Mouse (Mus musculus): Measurements from ENCODE around the gene Olfr433. TPM values are rescaled to one million over a fixed set of nuclear protein-coding genes. Genes with fewer than 3 reads are reported as not detected.

Olfr433 gene
- total RNA-seq, 2 experiments from 2014 or later = not detected

Other genes starting within 250 kb of the Olfr433 start
- 1 to 10 TPM; 2.8 to 5.5 TPM for gene Ifi211, start 127.7 kb upstream of the Olfr433 start, total RNA-seq (2021)
- 10 to 100 TPM; 10.2 to 17.8 TPM for gene Mndal, start 98.2 kb upstream of the Olfr433 start, total RNA-seq (2021)
- 10 to 100 TPM in 1 of 2 experiments, 1 to 10 TPM in 1; 9.3 to 16.7 TPM for gene Ifi203, start 98.0 kb upstream of the Olfr433 start, total RNA-seq (2021)
- not detected for gene Ifi202b, start 58.0 kb upstream of the Olfr433 start, total RNA-seq (2021)
- gene Ifi205, start 8.9 kb upstream of the Olfr433 start, total RNA-seq (2021) = 10 to 100 TPM in 1 of 2 experiments, 1 to 10 TPM in 1; 2.6 to 16.8 TPM
- not detected for gene Olfr432, start 8.5 kb downstream of the Olfr433 start, total RNA-seq (2021)
- gene Olfr430, start 25.9 kb downstream of the Olfr433 start, total RNA-seq (2021) = not detected
- gene Olfr429, start 43.6 kb downstream of the Olfr433 start, total RNA-seq (2021) = not detected
- not detected for gene Olfr427, start 56.2 kb downstream of the Olfr433 start, total RNA-seq (2021)
- gene Olfr231, start 80.5 kb downstream of the Olfr433 start, total RNA-seq (2021) = not detected
- not detected for gene Olfr424, start 90.8 kb downstream of the Olfr433 start, total RNA-seq (2021)
- gene Olfr420, start 114.9 kb downstream of the Olfr433 start, total RNA-seq (2021) = not detected
- gene Spta1, start 132.1 kb downstream of the Olfr433 start, total RNA-seq (2021) = under 1 TPM; 0.49 to 0.63 TPM
- gene Olfr419, start 211.4 kb downstream of the Olfr433 start, total RNA-seq (2021) = not detected